Mouse (Mus musculus) MEL (cell line): Measurements from ENCODE around the gene Fhad1.

Source experiments
- CTCF ChIP-seq, 3 experiments: IDR thresholded peaks in 2 of 3; conservative IDR thresholded peaks in 1 of 3; 2 replicates each; pipeline ENCODE4 v1.5.1; 2011 to 2012; ENCODE audit warnings: low read length in 3 of 3, low read depth in 2 of 3, mild to moderate bottlenecking in 2 of 3, improper control_type of control experiment in 1 of 3, inconsistent platforms in 1 of 3, mixed read lengths in 1 of 3, moderate library complexity in 1 of 3; ENCODE audit not compliant: control insufficient read depth in 1 of 3, insufficient read depth in 1 of 3, poor library complexity in 1 of 3, severe bottlenecking in 1 of 3
- GABPA ChIP-seq: IDR thresholded peaks from 2 replicates; pipeline ENCODE4 v1.6.1; 2012; ENCODE audit warnings: low read depth, mild to moderate bottlenecking, inconsistent platforms, low read length, improper control_type of control experiment, moderate library complexity
- MAX ChIP-seq: IDR thresholded peaks from 2 replicates; pipeline ENCODE4 v1.6.1; 2011; ENCODE audit warnings: low read length, improper control_type of control experiment
- POLR2A ChIP-seq, 2 experiments: IDR thresholded peaks; 2 replicates each; pipeline ENCODE4 v1.6.1; 2011 to 2012; ENCODE audit warnings: low read length in 2 of 2, mild to moderate bottlenecking in 2 of 2, control low read depth in 1 of 2, improper control_type of control experiment in 1 of 2, low read depth in 1 of 2, moderate library complexity in 1 of 2; ENCODE audit not compliant: control insufficient read depth in 1 of 2, insufficient read depth in 1 of 2, poor library complexity in 1 of 2
- POLR2AphosphoS2 ChIP-seq: IDR thresholded peaks from 2 replicates; pipeline ENCODE4 v1.6.1; 2011; ENCODE audit warnings: low read length, improper control_type of control experiment

DNA sequence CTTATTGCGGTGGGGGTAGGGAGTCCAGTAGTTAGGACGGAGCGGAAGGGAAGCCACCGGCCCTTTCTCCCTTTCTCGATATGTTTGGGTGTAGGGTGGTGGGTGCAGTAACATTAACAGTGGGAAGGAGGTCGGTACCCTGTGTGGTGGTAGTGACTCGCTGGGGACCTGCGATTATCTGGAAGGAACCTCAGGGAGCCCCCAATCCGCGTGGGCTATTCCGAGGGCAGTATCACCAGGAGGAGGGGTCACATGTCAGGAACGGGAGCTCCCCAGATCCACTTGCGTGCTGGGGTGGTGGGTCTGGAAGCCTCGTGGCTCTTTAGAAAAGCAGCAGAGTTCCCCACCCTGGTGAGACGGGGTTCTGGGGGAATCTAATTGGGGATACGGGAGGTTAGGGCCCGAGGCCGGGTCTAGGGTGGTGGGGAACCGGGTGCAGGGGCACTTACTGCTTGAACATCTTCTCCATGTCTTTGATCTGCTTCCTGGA, 140.7 kb downstream of the Fhad1 start:
- TF ChIP-seq CTCF (IDR thresholded peaks at IDR 0.05 in 2 of 3, conservative IDR thresholded peaks at IDR 0.05 in 1 of 3; ENCODE audit: control insufficient read depth in 1 of 3, insufficient read depth in 1 of 3, low read depth in 2 of 3, low read length in 3 of 3, poor library complexity in 1 of 3, severe bottlenecking in 1 of 3) (no peak), POLR2AphosphoS2 (no peak), GABPA (no peak), MAX (no peak), POLR2A (IDR thresholded peaks at IDR 0.05; ENCODE audit: control insufficient read depth in 1 of 2, insufficient read depth in 1 of 2, low read depth in 1 of 2, low read length in 2 of 2, poor library complexity in 1 of 2) (no peak)
